Mouse (Mus musculus) Patski (cell line): ENCODE results near the gene Tigar. TPM values are rescaled to one million over a fixed set of nuclear protein-coding genes. Genes with fewer than 3 reads are reported as not detected.

Source experiments
- ATAC-seq: fragments of 100-300 bp; one replicate; pipeline ENCODE4 v1.8.0; 2021
- CTCF ChIA-PET: fragments of 350-600 bp; sonication (Branson Sonifier 250); formaldehyde crosslinking; loops from one replicate; lab custom pipeline; 2022; ENCODE audit warnings: inconsistent platforms; lab: Charles Lee
- POLR2A ChIA-PET: fragments of 350-600 bp; sonication (Branson Sonifier 250); formaldehyde crosslinking; loops from one replicate; lab custom pipeline; 2022; ENCODE audit warnings: antibody characterized with exemption, inconsistent platforms; lab: Charles Lee
- DNase-seq: peaks from one replicate; pipeline ENCODE4 v3.0.0-alpha.2; 2011; ENCODE audit warnings: low read depth, low spot score
- H3K27me3 ChIP-seq: fragments of 371-371 bp; one replicate; pipeline ENCODE4 v1.5.1; 2021
- CTCF ChIP-seq: fragments of 100-300 bp; IDR thresholded peaks from one replicate; pipeline ENCODE4 v1.5.1; 2021
- in situ Hi-C: fragments of 300-500 bp; cut with MboI; formaldehyde crosslinking; loops from 3 replicates; pipeline ENCODE4 v1.11.1; 2018; ENCODE audit warnings: low pct_unique_long_range_greater_than_20kb, mixed read lengths
- polyA plus RNA-seq: library from polyadenylated mRNA; unstranded; gene quantifications from one replicate; pipeline ENCODE4 v1.2.3, GENCODE M21; 2021

Gene Tigar
- polyA plus RNA-seq, 1 experiment from 2014 or later, result 14.4 TPM

GRCm38 (mm10) chr6:127149944-127150662 lies 40.7 kb upstream of the Tigar start:
- CTCF ChIA-PET, result no interaction called here
- no peak for TF ChIP-seq CTCF
- POLR2A ChIA-PET, result interaction anchor here (1.0 kb wide), 2 partner anchors 209 to 228 kb away, joined by 3 read pairs; no protein-coding TSS in a partner anchor
- H3K27me3 ChIP-seq, result no peaks in the 10 kb centered on the region
- ATAC-seq, result peak; percentile 10
- DNase-seq, result no peak
- in situ Hi-C loops, result loop anchor here (5.0 kb wide), 3 partner anchors 177 to 297 kb away; partner anchors contain the start of gene Parp11

GRCm38 (mm10) chr6:127149303-127149943 lies 40.1 kb upstream of the Tigar start:
- POLR2A ChIA-PET, result interaction anchor here (1.0 kb wide), 2 partner anchors 210 to 229 kb away, joined by 3 read pairs; no protein-coding TSS in a partner anchor
- H3K27me3 ChIP-seq, result no peaks in the 10 kb centered on the region
- CTCF ChIA-PET, result interaction anchor here (1.1 to 2.7 kb wide), 3 partner anchors 175 to 299 kb away, joined by 3 to 26 read pairs (median 8); no protein-coding TSS in a partner anchor
- ATAC-seq, result no peak
- in situ Hi-C loops, result loop anchor here (5.0 kb wide), 3 partner anchors 178 to 298 kb away; partner anchors contain the start of gene Parp11
- no peak for DNase-seq
- TF ChIP-seq CTCF, result no peak

GRCm38 (mm10) chr6:127148526-127149302 lies 39.4 kb upstream of the Tigar start:
- TF ChIP-seq CTCF, result no peak
- no peak for ATAC-seq
- DNase-seq, result no peak
- ChIA-PET CTCF (interaction anchor here (0.6 to 2.7 kb wide), 12 partner anchors 13 to 300 kb away, joined by 3 to 26 read pairs (median 6); partner anchors contain the start of gene Parp11), POLR2A (interaction anchor here (0.6 to 0.8 kb wide), 3 partner anchors 11 to 275 kb away, joined by 3 read pairs; no protein-coding TSS in a partner anchor)
- H3K27me3 ChIP-seq, result no peaks in the 10 kb centered on the region
- in situ Hi-C loops, result loop anchor here (5.0 kb wide), 3 partner anchors 179 to 299 kb away; partner anchors contain the start of gene Parp11

GRCm38 (mm10) chr6:127147665-127148064 lies 38.3 kb upstream of the Tigar start:
- in situ Hi-C loops, result loop anchor here (5.0 kb wide), 3 partner anchors 180 to 300 kb away; partner anchors contain the start of gene Parp11
- no peaks in the 10 kb centered on the region for H3K27me3 ChIP-seq
- peak; percentile 50 for DNase-seq
- CTCF ChIA-PET, result interaction anchor here (0.6 to 2.7 kb wide), 15 partner anchors 12 to 301 kb away, joined by 3 to 26 read pairs (median 4); partner anchors contain the start of gene Parp11
- ATAC-seq, result peak; percentile 34
- no peak for TF ChIP-seq CTCF
- POLR2A ChIA-PET, result interaction anchor here (0.6 kb wide), 1 partner anchor 9 kb away, joined by 3 read pairs; no protein-coding TSS in a partner anchor

- ATAC-seq, result no peak
- no peak for DNase-seq
- POLR2A ChIA-PET, result interaction anchor here (0.6 to 1.3 kb wide), 6 partner anchors 16 to 1470 kb away, joined by 3 to 5 read pairs (median 3); no protein-coding TSS in a partner anchor
- CTCF ChIA-PET, result interaction anchor here (1.0 to 2.5 kb wide), 5 partner anchors 181 to 302 kb away, joined by 3 to 22 read pairs (median 8); no protein-coding TSS in a partner anchor
- TF ChIP-seq CTCF, result no peak
- in situ Hi-C loops, result loop anchor here (5.0 kb wide), 3 partner anchors 181 to 301 kb away; partner anchors contain the start of gene Parp11
- H3K27me3 ChIP-seq, result no peaks in the 10 kb centered on the region
Observed at GRCm38 (mm10) chr6:127146322-127146947, 37.1 kb upstream of the Tigar start.

GRCm38 (mm10) chr6:127145464-127146190 lies 36.3 kb upstream of the Tigar start:
- CTCF ChIA-PET, result interaction anchor here (1.0 to 2.3 kb wide), 2 partner anchors 179 to 234 kb away, joined by 3 to 6 read pairs; no protein-coding TSS in a partner anchor
- POLR2A ChIA-PET, result interaction anchor here (0.6 to 1.3 kb wide), 2 partner anchors 16 to 1283 kb away, joined by 3 to 4 read pairs; no protein-coding TSS in a partner anchor

GRCm38 (mm10) chr6:127143576-127144288 lies 34.4 kb upstream of the Tigar start:
- DNase-seq, result no peak
- no peak for ATAC-seq
- POLR2A ChIA-PET, result no interaction called here
- no peaks in the 10 kb centered on the region for H3K27me3 ChIP-seq
- CTCF ChIA-PET, result interaction anchor here (1.2 to 2.8 kb wide), 6 partner anchors 180 to 309 kb away, joined by 3 to 13 read pairs (median 6); partner anchors contain the start of gene Parp11
- no peak for TF ChIP-seq CTCF
- in situ Hi-C loops, result no loop called here

More at GRCm38 (mm10) chr6:127145464-127146190, 36.3 kb upstream of the Tigar start:
- H3K27me3 ChIP-seq, result no peaks in the 10 kb centered on the region
- no peak for DNase-seq
- in situ Hi-C loops, result loop anchor here (5.0 kb wide), 3 partner anchors 182 to 302 kb away; partner anchors contain the start of gene Parp11
- TF ChIP-seq CTCF, result no peak
- no peak for ATAC-seq

GRCm38 (mm10) chr6:127143124-127143520 lies 33.8 kb upstream of the Tigar start:
- POLR2A ChIA-PET, result no interaction called here
- in situ Hi-C loops, result no loop called here
- TF ChIP-seq CTCF, result no peak
- CTCF ChIA-PET, result interaction anchor here (0.8 to 2.8 kb wide), 7 partner anchors 181 to 319 kb away, joined by 3 to 13 read pairs (median 6); partner anchors contain the start of gene Parp11
- H3K27me3 ChIP-seq, result no peaks in the 10 kb centered on the region
- DNase-seq (no peak), ATAC-seq (no peak)
